Mouse (Mus musculus) liver, embryonic 12.5 days (tissue): ENCODE measurements around the gene Gapvd1. TPM values are rescaled to one million over a fixed set of nuclear protein-coding genes. Genes with fewer than 3 reads are reported as not detected.

ENCODE experiments used
- ATAC-seq: fragments of 200-750 bp; cut with Nextera tagmentation; 2 replicates; pipeline ENCODE4 v1.8.0; 2017; ENCODE audit warnings: moderate number of reproducible peaks, mild to moderate bottlenecking, moderate library complexity
- H3K27ac ChIP-seq: fragments of 300-500 bp; sonication (generic); 2 replicates; pipeline ENCODE4 v1.5.1; 2016; ENCODE audit warnings: mild to moderate bottlenecking
- H3K27me3 ChIP-seq: fragments of 300-500 bp; sonication (generic); replicated peaks from 2 replicates; pipeline ENCODE4 v1.6.1; 2016; ENCODE audit warnings: mild to moderate bottlenecking, moderate library complexity
- H3K36me3 ChIP-seq: fragments of 300-500 bp; sonication (generic); 2 replicates; pipeline ENCODE4 v1.6.1; 2016; ENCODE audit warnings: mild to moderate bottlenecking, moderate library complexity
- H3K4me1 ChIP-seq: fragments of 300-500 bp; sonication (generic); 2 replicates; pipeline ENCODE4 v1.6.1; 2016
- H3K4me2 ChIP-seq: fragments of 300-500 bp; sonication (generic); 2 replicates; pipeline ENCODE4 v1.6.1; 2016; ENCODE audit warnings: mild to moderate bottlenecking, moderate library complexity
- H3K4me3 ChIP-seq: fragments of 300-500 bp; sonication (generic); 2 replicates; pipeline ENCODE4 v1.5.1; 2016; ENCODE audit warnings: mild to moderate bottlenecking, moderate library complexity
- H3K9ac ChIP-seq: fragments of 300-500 bp; sonication (generic); 2 replicates; pipeline ENCODE4 v1.6.1; 2016; ENCODE audit warnings: mild to moderate bottlenecking, moderate library complexity
- H3K9me3 ChIP-seq: fragments of 300-500 bp; sonication (generic); replicated peaks from 2 replicates; pipeline ENCODE4 v1.6.1; 2016; ENCODE audit warnings: mild to moderate bottlenecking, moderate library complexity
- WGBS: fragments of 180-500 bp; shearing (Covaris S2); methylation state at CpG from one replicate; pipeline ENCODE4 v1.1.7; 2016; ENCODE audit not compliant: insufficient replicate concordance; 5-methylcytosine and 5-hydroxymethylcytosine counted together
- polyA plus RNA-seq: library from polyadenylated mRNA; unstranded; fragments of >200 nt; fragmentation: Nextera tagmentation; extraction: Ambion mirVana; gene quantifications from 2 replicates; pipeline ENCODE4 v1.2.1, GENCODE M21; 2016

Gene Gapvd1
- polyA plus RNA-seq, 1 experiment from 2014 or later = 87.3 TPM

DNA sequence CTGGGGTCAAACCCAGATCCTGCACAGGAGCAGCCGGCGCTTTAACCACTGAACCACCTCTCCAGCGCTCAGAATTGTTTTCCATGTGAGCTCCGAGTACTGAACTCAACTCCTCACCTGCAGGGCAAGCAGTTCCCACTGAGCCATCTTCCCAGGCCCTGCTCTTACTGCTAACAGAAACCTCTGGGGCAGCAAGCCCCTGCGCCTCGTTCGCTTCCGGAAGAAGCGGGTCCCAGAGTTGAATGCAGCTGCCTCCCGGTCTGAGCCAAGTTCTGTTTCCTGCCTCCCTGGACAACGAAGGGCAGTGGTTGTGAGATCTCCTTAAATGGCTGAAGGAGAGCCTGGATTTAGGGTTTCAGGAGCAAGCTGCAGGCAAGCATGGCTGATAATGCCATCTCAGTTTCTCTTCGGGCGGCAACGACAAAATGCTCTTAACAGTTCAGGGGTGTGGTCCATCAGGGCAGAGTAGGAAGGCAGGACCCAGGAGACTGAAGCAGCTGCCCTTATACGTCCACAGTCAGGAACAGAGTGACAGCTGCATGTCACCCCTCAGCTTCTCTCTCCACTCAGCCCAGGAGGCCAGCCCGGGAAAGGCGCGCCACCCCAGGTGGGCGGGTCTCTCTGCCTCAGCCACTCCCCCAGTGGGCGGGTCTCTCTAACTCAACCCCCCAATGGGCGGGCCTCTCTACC, 109.0 kb downstream of the Gapvd1 start:
- Histone ChIP-seq H3K27me3 (no peaks in the 10 kb centered on the region; the same call in 1 of the 2 replicates), H3K9ac (peak overlapping the region; percentile 71), H3K4me1 (peaks cover 25% of the 10 kb centered on the region), H3K36me3 (no peaks in the 10 kb centered on the region), H3K4me2 (peak overlapping the region; percentile 78), H3K9me3 (no peaks in the 10 kb centered on the region), H3K27ac (0 out of 2 replicates have a peak overlapping the region, but pooled peaks have one; percentile 40), H3K4me3 (peak overlapping the region; percentile 62)
- peak; percentile 96 for ATAC-seq
- 5% methylated on average over 21 of the region's 21 CpGs for WGBS

- Histone ChIP-seq H3K9ac (no peak overlapping the region), H3K27ac (no peak overlapping the region), H3K36me3 (no peaks in the 10 kb centered on the region), H3K4me2 (peak overlapping the region; percentile 78), H3K27me3 (no peaks in the 10 kb centered on the region; the same call in 1 of the 2 replicates), H3K4me1 (peaks cover 25% of the 10 kb centered on the region), H3K9me3 (no peaks in the 10 kb centered on the region), H3K4me3 (no peak overlapping the region)
- ATAC-seq = no peak
- WGBS = 32% methylated on average over 22 of the region's 22 CpGs
Measured at GRCm38 (mm10) chr2:34644571-34645526, 110.2 kb downstream of the Gapvd1 start.

- ATAC-seq = no peak
- Histone ChIP-seq H3K4me3 (no peak overlapping the region), H3K4me2 (no peak overlapping the region), H3K4me1 (peaks cover 33% of the 10 kb centered on the region), H3K36me3 (no peaks in the 10 kb centered on the region), H3K9ac (no peak overlapping the region), H3K9me3 (no peaks in the 10 kb centered on the region), H3K27me3 (no peaks in the 10 kb centered on the region), H3K27ac (no peak overlapping the region)
- 10% methylated on average over 2 of the region's 2 CpGs for WGBS
Measured at GRCm38 (mm10) chr2:34642351-34642750, 112.7 kb downstream of the Gapvd1 start.

GRCm38 (mm10) chr2:34639725-34640124, 115.3 kb downstream of the Gapvd1 start:
- peaks cover 21% of the 10 kb centered on the region for H3K4me1 ChIP-seq
- H3K27ac ChIP-seq = no peak overlapping the region
- no peak overlapping the region for H3K9ac ChIP-seq
- H3K36me3 ChIP-seq = no peaks in the 10 kb centered on the region
- no peaks in the 10 kb centered on the region for H3K9me3 ChIP-seq
- H3K27me3 ChIP-seq = no peaks in the 10 kb centered on the region
- 50% methylated on average over 5 of the region's 5 CpGs for WGBS
- H3K4me3 ChIP-seq = no peak overlapping the region
- peak overlapping the region; percentile 81 for H3K4me2 ChIP-seq
- no peak for ATAC-seq

DNA sequence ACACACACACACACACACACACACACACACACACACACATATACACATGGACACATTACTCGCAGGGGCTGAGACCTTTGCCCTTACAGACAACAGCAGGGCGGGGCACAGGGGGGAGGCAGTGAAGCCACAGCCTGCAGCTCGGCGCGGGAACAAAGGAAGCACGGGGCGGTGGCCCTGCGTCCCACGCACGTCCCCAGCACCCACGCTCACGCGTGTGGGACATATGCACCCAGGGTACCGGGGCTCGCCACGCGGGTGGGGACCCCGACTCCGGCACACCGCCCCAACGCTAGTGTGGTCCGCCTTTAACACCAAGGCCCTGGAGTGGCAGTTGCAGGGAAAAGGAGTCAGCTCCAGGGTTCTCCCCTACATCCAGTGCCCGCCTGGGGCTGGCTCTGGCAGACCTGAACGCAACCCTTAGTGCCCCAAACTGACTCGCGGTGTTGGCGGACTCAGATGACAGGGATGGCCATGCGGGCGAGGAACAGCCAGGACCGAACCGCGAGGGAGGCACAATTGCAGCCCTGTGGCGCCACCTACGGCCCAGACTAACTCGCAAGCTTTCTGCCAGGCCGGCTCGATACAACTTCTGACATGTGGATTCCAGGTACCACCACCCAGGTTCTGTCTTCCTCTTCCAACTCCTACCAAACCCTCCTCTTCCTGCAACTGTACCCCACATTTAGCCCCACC, 115.9 kb downstream of the Gapvd1 start:
- Histone ChIP-seq H3K4me3 (peak overlapping the region; percentile 56), H3K9me3 (no peaks in the 10 kb centered on the region), H3K4me2 (peak overlapping the region; percentile 81), H3K4me1 (peaks cover 16% of the 10 kb centered on the region), H3K27ac (no peak overlapping the region), H3K9ac (peak overlapping the region; percentile 62), H3K36me3 (no peaks in the 10 kb centered on the region), H3K27me3 (no peaks in the 10 kb centered on the region)
- ATAC-seq = peak; percentile 55
- WGBS = 18% methylated on average over 37 of the region's 37 CpGs

- no peak overlapping the region for H3K4me2 ChIP-seq
- no peak for ATAC-seq
- H3K36me3 ChIP-seq = no peaks in the 10 kb centered on the region
- H3K4me1 ChIP-seq = peaks cover 16% of the 10 kb centered on the region
- H3K27ac ChIP-seq = no peak overlapping the region
- no peaks in the 10 kb centered on the region for H3K27me3 ChIP-seq
- 68% methylated on average over 14 of the region's 14 CpGs for WGBS
- H3K9me3 ChIP-seq = no peaks in the 10 kb centered on the region
- H3K4me3 ChIP-seq = no peak overlapping the region
- no peak overlapping the region for H3K9ac ChIP-seq
Measured at GRCm38 (mm10) chr2:34635249-34636165, 119.5 kb downstream of the Gapvd1 start.

DNA sequence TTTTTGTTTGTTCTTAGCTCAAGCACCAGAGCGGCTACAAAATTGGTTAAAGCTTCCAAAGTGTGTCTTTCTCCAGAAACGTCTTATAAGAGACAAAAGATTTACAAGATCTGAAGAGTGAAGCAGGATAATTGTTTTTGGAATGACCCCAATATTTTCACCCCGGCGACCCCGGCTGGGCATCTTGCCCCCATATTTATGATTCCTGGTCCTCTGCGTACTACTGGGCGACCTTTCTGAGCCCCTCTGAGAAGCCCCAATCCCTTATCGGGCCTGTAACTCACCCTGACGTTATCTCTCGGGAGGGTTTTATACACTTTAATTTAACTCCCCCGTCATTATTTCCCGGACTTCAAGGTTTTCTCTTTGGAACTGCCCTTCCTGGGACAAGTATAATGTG, 123.0 kb downstream of the Gapvd1 start:
- H3K27me3 ChIP-seq = no peaks in the 10 kb centered on the region
- H3K4me3 ChIP-seq = no peak overlapping the region
- no peak overlapping the region for H3K27ac ChIP-seq
- no peak for ATAC-seq
- peaks cover 17% of the 10 kb centered on the region for H3K4me1 ChIP-seq
- no peaks in the 10 kb centered on the region for H3K36me3 ChIP-seq
- 77% methylated on average over 12 of the region's 12 CpGs for WGBS
- H3K9ac ChIP-seq = no peak overlapping the region
- H3K4me2 ChIP-seq = no peak overlapping the region
- H3K9me3 ChIP-seq = no peaks in the 10 kb centered on the region

- ATAC-seq = no peak
- 67% methylated on average over 6 of the region's 6 CpGs for WGBS
- H3K27ac ChIP-seq = no peak overlapping the region
- no peak overlapping the region for H3K9ac ChIP-seq
- H3K4me3 ChIP-seq = no peak overlapping the region
- H3K4me1 ChIP-seq = peaks cover 11% of the 10 kb centered on the region
- H3K9me3 ChIP-seq = no peaks in the 10 kb centered on the region
- H3K36me3 ChIP-seq = peaks cover 2% of the 10 kb centered on the region; the same call in 1 of the 2 replicates
- H3K27me3 ChIP-seq = no peaks in the 10 kb centered on the region
- no peak overlapping the region for H3K4me2 ChIP-seq
Measured at GRCm38 (mm10) chr2:34630445-34630844, 124.6 kb downstream of the Gapvd1 start.

- H3K27ac ChIP-seq = no peak overlapping the region
- ATAC-seq = no peak
- WGBS = 55% methylated on average over 7 of the region's 7 CpGs
- peaks cover 9% of the 10 kb centered on the region; the same call in 1 of the 2 replicates for H3K36me3 ChIP-seq
- no peak overlapping the region for H3K9ac ChIP-seq
- H3K4me1 ChIP-seq = peaks cover 9% of the 10 kb centered on the region; the same call in 1 of the 2 replicates
- H3K9me3 ChIP-seq = no peaks in the 10 kb centered on the region
- no peak overlapping the region for H3K4me3 ChIP-seq
- no peak overlapping the region for H3K4me2 ChIP-seq
- no peaks in the 10 kb centered on the region for H3K27me3 ChIP-seq
Measured at GRCm38 (mm10) chr2:34629758-34630157, 125.3 kb downstream of the Gapvd1 start.

DNA sequence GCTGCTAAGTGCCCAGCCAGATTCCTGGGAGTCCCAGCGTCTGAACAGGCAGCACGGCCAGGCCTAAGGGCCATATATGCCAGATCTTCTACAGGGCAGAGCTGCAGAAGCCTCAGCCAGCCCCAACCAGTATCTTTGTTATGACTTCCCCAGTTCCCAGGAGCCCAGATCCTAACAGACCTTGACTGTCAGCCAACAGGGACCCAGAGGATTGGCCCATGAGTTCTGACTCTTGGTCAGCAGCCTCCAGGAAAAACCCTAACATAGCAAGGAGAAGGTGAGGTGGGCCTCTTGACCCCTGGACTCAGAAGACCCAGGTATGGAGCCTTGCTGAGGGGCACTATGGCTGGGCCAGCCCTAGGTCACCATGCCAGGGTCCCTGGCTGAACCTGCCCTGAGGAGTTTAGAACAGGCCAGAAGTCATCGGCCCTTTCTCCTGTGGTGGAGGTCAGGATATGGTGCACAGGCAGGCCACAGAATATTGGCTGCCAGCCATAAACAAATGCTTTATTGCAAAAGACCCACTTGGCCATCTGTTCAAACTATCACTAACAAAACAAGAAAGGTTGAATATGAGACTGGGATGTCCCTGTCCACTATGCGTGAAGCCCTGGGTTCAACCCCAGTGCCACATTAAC, 126.0 kb downstream of the Gapvd1 start:
- Histone ChIP-seq H3K9ac (no peak overlapping the region), H3K4me2 (no peak overlapping the region), H3K36me3 (peaks cover 14% of the 10 kb centered on the region), H3K27me3 (no peaks in the 10 kb centered on the region), H3K27ac (no peak overlapping the region), H3K4me1 (peaks cover 9% of the 10 kb centered on the region; the same call in 1 of the 2 replicates), H3K9me3 (no peaks in the 10 kb centered on the region), H3K4me3 (no peak overlapping the region)
- ATAC-seq = no peak
- WGBS = 75% methylated on average over 4 of the region's 4 CpGs
